ENCODE assay signal across 9 mouse cellular contexts in genomic region chr4:141387093-141387784, GRCm38 (mm10). TPM values are rescaled to one million over a fixed set of nuclear protein-coding genes. Genes with fewer than 3 reads are reported as not detected.
A peak's percentile ranks its signal among the peaks of the same experiment; 100 is the strongest.
DNase-seq lines count a peak whose midpoint lies in the region; ATAC-seq and TF ChIP-seq lines count a peak whose summit lies in the region.
"Had no signal": no experiment of that assay in that cellular context is flagged by ENCODE, and none has a peak within 500 bp of the region (broad histone marks: within the 10 kb centered on the region; RNA-seq: fewer than 3 reads in every experiment).

No protein-coding gene starts in this region.

- whole genome bisulfite sequencing in lung, embryonic 14.5 days, result 18% methylated on average over 5 of the region's 5 CpGs

- TF ChIP-seq POLR2A in MEL (IDR thresholded peaks at IDR 0.05; ENCODE audit: control insufficient read depth in 1 of 2, insufficient read depth in 1 of 2, low read depth in 1 of 2, low read length in 2 of 2, poor library complexity in 1 of 2), result no peak

- H3K4me3 ChIP-seq in MEL (ENCODE audit: control insufficient read depth in 1 of 2, insufficient read depth in 1 of 2, low read depth in 2 of 2, low read length in 2 of 2), result no peak overlapping the region
- no peak overlapping the region for H3K4me3 ChIP-seq in lung, embryonic 14.5 days (ENCODE audit: low read depth, low read length)

- peak; percentile 81 to 83 for DNase-seq in B cell, adult 2 months
- DNase-seq in MEL (ENCODE audit: low read depth, low spot score), result peak; percentile 84
- DNase-seq in cerebellum, adult 9-10 months, result peak; percentile 60
- peak; percentile 78 for DNase-seq in forelimb bud, embryonic 11.5 days (ENCODE audit: low read depth, low spot score)
- DNase-seq in kidney, postnatal 14 days, result peak; percentile 84
- DNase-seq in lung, embryonic 14.5 days, result peak; percentile 94
- DNase-seq in retina, adult 2 months (ENCODE audit: low read depth, low spot score), result peak; percentile 29
- peak; percentile 62 to 70 for DNase-seq in thymus, postnatal 36 days

- no peaks in the 10 kb centered on the region for H3K36me3 ChIP-seq in MEL (ENCODE audit: control insufficient read depth in 1 of 2, insufficient read depth in 2 of 2, low read length in 2 of 2)
- H3K36me3 ChIP-seq in lung, embryonic 14.5 days (ENCODE audit: insufficient read depth), result no peaks in the 10 kb centered on the region

- TF ChIP-seq CTCF in MEL (IDR thresholded peaks at IDR 0.05 in 2 of 3, conservative IDR thresholded peaks at IDR 0.05 in 1 of 3; ENCODE audit: control insufficient read depth in 1 of 3, insufficient read depth in 1 of 3, low read depth in 2 of 3, low read length in 3 of 3, poor library complexity in 1 of 3, severe bottlenecking in 1 of 3), result peak; percentile 82 to 91 (median 87)
- TF ChIP-seq CTCF in lung, embryonic 14.5 days (IDR thresholded peaks at IDR 0.05; ENCODE audit: low read depth), result peak; percentile 89

- peak; percentile 38; the same call in 1 of the 2 replicates for ATAC-seq in lung, embryonic 14.5 days (ENCODE audit: insufficient read depth)

- no peaks in the 10 kb centered on the region for H3K79me2 ChIP-seq in MEL (ENCODE audit: control insufficient read depth, insufficient read depth, low read length, poor library complexity)

- H3K4me2 ChIP-seq in lung, embryonic 14.5 days, result no peak overlapping the region

- no peak overlapping the region for H3K9ac ChIP-seq in MEL (ENCODE audit: control insufficient read depth, low read depth, low read length, poor library complexity, severe bottlenecking)
- H3K9ac ChIP-seq in lung, embryonic 14.5 days, result no peak overlapping the region

- peak; percentile 80 for TF ChIP-seq RAD21 in MEL (IDR thresholded peaks at IDR 0.05; ENCODE audit: low read depth, low read length)

- no peak for TF ChIP-seq EP300 in MEL (IDR thresholded peaks at IDR 0.05; ENCODE audit: low read depth in 1 of 2, low read length in 2 of 2)

- H3K4me1 ChIP-seq in MEL (ENCODE audit: control insufficient read depth in 1 of 2, insufficient read depth in 2 of 2, low read length in 2 of 2), result no peaks in the 10 kb centered on the region
- H3K4me1 ChIP-seq in lung, embryonic 14.5 days (ENCODE audit: insufficient read depth), result peaks cover 3% of the 10 kb centered on the region; the same call in 1 of the 2 replicates

- H3K27ac ChIP-seq in MEL (ENCODE audit: control insufficient read depth, low read depth, low read length), result no peak overlapping the region
- no peak overlapping the region for H3K27ac ChIP-seq in lung, embryonic 14.5 days (ENCODE audit: low read depth)

- H3K9me3 ChIP-seq in MEL (replicated peaks; ENCODE audit: insufficient read depth, low read length), result no peaks in the 10 kb centered on the region
- no peaks in the 10 kb centered on the region for H3K9me3 ChIP-seq in lung, embryonic 14.5 days (ENCODE audit: low read depth, low read length)

- H3K27me3 ChIP-seq in MEL (ENCODE audit: control insufficient read depth in 1 of 2, insufficient read depth in 2 of 2, low read length in 2 of 2), result peaks cover 0 to 4% of the 10 kb centered on the region in 2 experiments; a peak in 3 of 4 replicates
- H3K27me3 ChIP-seq in lung, embryonic 14.5 days (ENCODE audit: insufficient read depth, low read length), result peaks cover 25% of the 10 kb centered on the region

TF ChIP-seq in MEL, 35 proteins besides CTCF, POLR2A, EP300 and RAD21:
- TF ChIP-seq JUND (IDR thresholded peaks at IDR 0.05; ENCODE audit: low read depth, low read length) (0 out of 2 replicates have a peak, but pooled peaks have one; percentile 41), SMC3 (IDR thresholded peaks at IDR 0.05; ENCODE audit: low read depth, low read length) (peak; percentile 72), TAL1 (IDR thresholded peaks at IDR 0.05; ENCODE audit: low read length) (no peak), ZC3H11A (IDR thresholded peaks at IDR 0.05; ENCODE audit: low read depth, low read length) (peak; percentile 65)

RNA-seq across cellular contexts. Expression of gene Clcnka, which starts 11.3 kb away (rescaled TPM):
- not detected in 2 replicates for total RNA-seq in MEL (2012; rRNA removed)
- polyA plus RNA-seq in MEL (2012; ENCODE audit: insufficient read depth in 1 of 2, insufficient read length in 2 of 2, low read depth in 1 of 2, low replicate concordance in 2 of 2, missing spikeins in 1 of 2), result not detected
- polyA plus RNA-seq in lung, embryonic 14.5 days (2014; fragmentation: Nextera tagmentation; extraction: Ambion mirVana), result 0.31 and 0.80 TPM in 2 replicates
- total RNA-seq: layer of hippocampus, adult 18-20 months had no signal

RNA-seq across cellular contexts. Expression of gene Fam131c, which starts 19.2 kb away (rescaled TPM):
- not detected in 2 replicates for total RNA-seq in MEL (2012; rRNA removed)
- not detected for polyA plus RNA-seq in MEL (2012; ENCODE audit: insufficient read depth in 1 of 2, insufficient read length in 2 of 2, low read depth in 1 of 2, low replicate concordance in 2 of 2, missing spikeins in 1 of 2)
- 3.2 and 4.2 TPM in 2 replicates for polyA plus RNA-seq in lung, embryonic 14.5 days (2014; fragmentation: Nextera tagmentation; extraction: Ambion mirVana)

RNA-seq across cellular contexts. Expression of gene Clcnkb, which starts 28.6 kb away (rescaled TPM):
- not detected in 2 replicates for total RNA-seq in MEL (2012; rRNA removed)
- polyA plus RNA-seq in MEL (2012; ENCODE audit: insufficient read depth in 1 of 2, insufficient read length in 2 of 2, low read depth in 1 of 2, low replicate concordance in 2 of 2, missing spikeins in 1 of 2), result not detected
- not detected in 2 replicates for polyA plus RNA-seq in lung, embryonic 14.5 days (2014; fragmentation: Nextera tagmentation; extraction: Ambion mirVana)
- total RNA-seq: layer of hippocampus, adult 18-20 months had no signal

RNA-seq across cellular contexts. Expression of gene Hspb7, which starts 33.3 kb away (rescaled TPM):
- not detected in 2 replicates for total RNA-seq in MEL (2012; rRNA removed)
- polyA plus RNA-seq in MEL (2012; ENCODE audit: insufficient read depth in 1 of 2, insufficient read length in 2 of 2, low read depth in 1 of 2, low replicate concordance in 2 of 2, missing spikeins in 1 of 2), result not detected
- polyA plus RNA-seq in lung, embryonic 14.5 days (2014; fragmentation: Nextera tagmentation; extraction: Ambion mirVana), result 0.80 and 3.2 TPM in 2 replicates
- total RNA-seq: layer of hippocampus, adult 18-20 months had no signal

RNA-seq across cellular contexts. Expression of gene Srarp, which starts 48.7 kb away (rescaled TPM):
- not detected in 2 replicates for total RNA-seq in MEL (2012; rRNA removed)
- not detected for polyA plus RNA-seq in MEL (2012; ENCODE audit: insufficient read depth in 1 of 2, insufficient read length in 2 of 2, low read depth in 1 of 2, low replicate concordance in 2 of 2, missing spikeins in 1 of 2)
- not detected in 2 replicates for polyA plus RNA-seq in lung, embryonic 14.5 days (2014; fragmentation: Nextera tagmentation; extraction: Ambion mirVana)

Comparison
In these comparisons a context has a peak if more than half of its experiments do, and no peak if none do; other contexts are left out.
1. DNase-seq: peak in every context shown above with its lines; median percentile 94 in lung, embryonic 14.5 days; 84 in MEL; 84 in kidney, postnatal 14 days; 82 in B cell, adult 2 months; 78 in forelimb bud, embryonic 11.5 days; 66 in thymus, postnatal 36 days; 60 in cerebellum, adult 9-10 months; 29 in retina, adult 2 months.